Mouse (Mus musculus) midbrain, embryonic 11.5 days (tissue): Measurements from ENCODE around the gene Mipol1. TPM values are rescaled to one million over a fixed set of nuclear protein-coding genes. Genes with fewer than 3 reads are reported as not detected.

Experiments
- ATAC-seq: fragments of 200-750 bp; cut with Nextera tagmentation; 2 replicates; pipeline ENCODE4 v1.8.0; 2017; ENCODE audit warnings: moderate TSS enrichment, moderate library complexity; ENCODE audit not compliant: low FRiP score
- DNase-seq: peaks from one replicate; pipeline ENCODE4 v3.0.0; 2015; ENCODE audit warnings: low spot score; ENCODE audit errors: missing footprints
- H3K27ac ChIP-seq: fragments of 300-500 bp; sonication (generic); 2 replicates; pipeline ENCODE4 v1.5.1; 2014; ENCODE audit warnings: low read depth, low read length
- H3K27me3 ChIP-seq: fragments of 300-500 bp; sonication (generic); 2 replicates; pipeline ENCODE4 v1.6.1; 2014; ENCODE audit warnings: mild to moderate bottlenecking, low read length, moderate library complexity, mixed read lengths; ENCODE audit not compliant: control insufficient read depth, insufficient read depth
- H3K36me3 ChIP-seq: fragments of 300-500 bp; sonication (generic); 2 replicates; pipeline ENCODE4 v1.6.1; 2014; ENCODE audit warnings: mild to moderate bottlenecking, low read length, moderate library complexity, mixed read lengths; ENCODE audit not compliant: control insufficient read depth, insufficient read depth
- H3K4me1 ChIP-seq: fragments of 300-500 bp; sonication (generic); 2 replicates; pipeline ENCODE4 v1.6.1; 2014; ENCODE audit warnings: low read length; ENCODE audit not compliant: control insufficient read depth, insufficient read depth
- H3K4me2 ChIP-seq: fragments of 300-500 bp; sonication (generic); 2 replicates; pipeline ENCODE4 v1.6.1; 2014; ENCODE audit warnings: mild to moderate bottlenecking, moderate library complexity
- H3K4me3 ChIP-seq: fragments of 300-500 bp; sonication (generic); 2 replicates; pipeline ENCODE4 v1.5.1; 2014; ENCODE audit warnings: low read depth, low read length
- H3K9ac ChIP-seq: fragments of 300-500 bp; sonication (generic); 2 replicates; pipeline ENCODE4 v1.6.1; 2014; ENCODE audit warnings: low read length
- H3K9me3 ChIP-seq: fragments of 300-500 bp; sonication (generic); 2 replicates; pipeline ENCODE4 v1.6.1; 2016; ENCODE audit warnings: low read length; ENCODE audit not compliant: control insufficient read depth
- WGBS: fragments of 180-500 bp; shearing (Covaris S2); extraction: QIAGEN DNeasy Blood & Tissue Kit; methylation state at CpG from one replicate; pipeline ENCODE4 v1.1.7; 2014; 5-methylcytosine and 5-hydroxymethylcytosine counted together
- polyA plus RNA-seq: library from polyadenylated mRNA; unstranded; fragments of >200 nt; fragmentation: Nextera tagmentation; extraction: Ambion mirVana; gene quantifications from 2 replicates; pipeline ENCODE4 v1.2.1, GENCODE M21; 2014

Mipol1 gene
- polyA plus RNA-seq, 1 experiment from 2014 or later: 9.5 TPM

GRCm38 (mm10) chr12:57229703-57230102, 524 bp upstream of the Mipol1 start:
- Histone ChIP-seq H3K9ac (peak overlapping the region; percentile 88), H3K36me3 (no peaks in the 10 kb centered on the region), H3K27me3 (no peaks in the 10 kb centered on the region), H3K9me3 (no peaks in the 10 kb centered on the region), H3K4me3 (peak overlapping the region; percentile 77), H3K4me2 (peak overlapping the region; percentile 68), H3K27ac (no peak overlapping the region), H3K4me1 (no peaks in the 10 kb centered on the region)
- DNase-seq (no peak), ATAC-seq (peak; percentile 8; the same call in 1 of the 2 replicates)
- 32% methylated on average over 4 of the region's 4 CpGs for WGBS

DNA sequence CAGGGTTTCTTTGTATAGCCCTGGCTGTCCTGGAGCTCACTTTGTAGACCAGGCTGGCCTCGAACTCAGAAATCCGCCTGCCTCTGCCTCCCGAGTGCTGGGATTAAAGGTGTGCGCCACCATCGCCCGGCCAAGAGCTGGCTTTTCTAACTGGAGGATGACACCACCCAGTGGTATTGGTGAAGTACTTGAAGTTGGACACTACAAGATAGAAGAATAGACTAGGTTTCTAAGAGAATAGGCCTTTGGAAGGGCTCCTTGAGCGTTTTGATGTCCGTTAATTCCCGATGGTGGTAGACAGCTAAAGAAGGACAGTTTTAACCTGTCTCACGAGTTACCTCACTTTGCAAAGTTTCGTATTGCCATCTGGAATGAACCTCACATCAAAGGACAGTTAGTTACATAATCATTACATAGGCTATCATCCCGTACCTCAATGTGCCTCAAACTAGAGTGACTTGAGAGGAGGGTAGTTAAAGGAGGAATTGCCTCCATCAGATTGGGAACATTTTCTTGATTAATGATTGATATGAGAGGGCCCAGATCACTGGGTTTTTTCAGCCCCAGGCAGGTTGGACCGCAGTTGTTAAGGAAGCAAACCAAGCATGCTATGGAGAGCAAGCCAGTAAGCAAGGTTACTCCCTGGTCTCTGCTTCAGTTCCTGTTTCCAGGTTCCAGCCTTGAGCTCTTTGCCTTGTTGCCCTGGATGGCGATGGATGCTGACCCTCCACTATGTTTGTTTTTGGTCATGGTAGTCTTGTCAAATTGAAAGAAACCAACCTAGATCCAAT, 1.1 kb downstream of the Mipol1 start:
- DNase-seq (no peak), ATAC-seq (no peak; the same call in 1 of the 2 replicates)
- H3K4me3 ChIP-seq: peak overlapping the region; percentile 77
- H3K4me2 ChIP-seq: peak overlapping the region; percentile 68
- H3K9me3 ChIP-seq: no peaks in the 10 kb centered on the region
- H3K36me3 ChIP-seq: no peaks in the 10 kb centered on the region
- peak overlapping the region; percentile 88 for H3K9ac ChIP-seq
- H3K4me1 ChIP-seq: no peaks in the 10 kb centered on the region
- H3K27me3 ChIP-seq: no peaks in the 10 kb centered on the region
- no peak overlapping the region for H3K27ac ChIP-seq
- 82% methylated on average over 14 of the region's 14 CpGs for WGBS

DNA sequence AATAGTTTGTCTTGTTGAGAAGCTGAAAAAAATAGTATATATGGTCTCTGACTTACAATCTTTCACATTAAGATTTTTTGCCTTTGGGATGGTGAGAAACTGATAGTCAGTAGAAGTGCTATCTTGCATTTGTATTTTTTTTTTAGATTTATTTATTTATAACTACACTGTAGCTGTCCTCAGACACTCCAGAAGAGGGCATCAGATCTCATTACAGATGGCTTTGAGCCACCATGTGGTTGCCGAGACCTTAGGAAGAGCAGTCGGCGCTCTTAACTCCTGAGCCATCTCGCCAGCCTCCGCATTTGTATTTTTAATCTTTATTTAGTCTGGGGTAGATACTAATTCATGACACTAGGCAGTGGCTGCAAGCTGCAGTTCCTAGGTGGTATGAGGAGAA, 3.2 kb downstream of the Mipol1 start:
- no peaks in the 10 kb centered on the region for H3K4me1 ChIP-seq
- H3K36me3 ChIP-seq: peaks cover 3% of the 10 kb centered on the region; the same call in 1 of the 2 replicates
- no peak overlapping the region for H3K27ac ChIP-seq
- WGBS: 83% methylated on average over 5 of the region's 5 CpGs
- DNase-seq (no peak), ATAC-seq (no peak)
- H3K4me2 ChIP-seq: no peak overlapping the region
- no peaks in the 10 kb centered on the region for H3K9me3 ChIP-seq
- H3K9ac ChIP-seq: no peak overlapping the region
- no peak overlapping the region for H3K4me3 ChIP-seq
- no peaks in the 10 kb centered on the region for H3K27me3 ChIP-seq

GRCm38 (mm10) chr12:57243671-57244495, 13.7 kb downstream of the Mipol1 start:
- Histone ChIP-seq H3K36me3 (peaks cover 10% of the 10 kb centered on the region; the same call in 1 of the 2 replicates), H3K4me3 (no peak overlapping the region), H3K27me3 (no peaks in the 10 kb centered on the region), H3K4me1 (no peaks in the 10 kb centered on the region), H3K4me2 (no peak overlapping the region), H3K9me3 (no peaks in the 10 kb centered on the region), H3K27ac (no peak overlapping the region), H3K9ac (no peak overlapping the region)
- DNase-seq: no peak
- no peak for ATAC-seq
- 89% methylated on average over 5 of the region's 5 CpGs for WGBS

DNA sequence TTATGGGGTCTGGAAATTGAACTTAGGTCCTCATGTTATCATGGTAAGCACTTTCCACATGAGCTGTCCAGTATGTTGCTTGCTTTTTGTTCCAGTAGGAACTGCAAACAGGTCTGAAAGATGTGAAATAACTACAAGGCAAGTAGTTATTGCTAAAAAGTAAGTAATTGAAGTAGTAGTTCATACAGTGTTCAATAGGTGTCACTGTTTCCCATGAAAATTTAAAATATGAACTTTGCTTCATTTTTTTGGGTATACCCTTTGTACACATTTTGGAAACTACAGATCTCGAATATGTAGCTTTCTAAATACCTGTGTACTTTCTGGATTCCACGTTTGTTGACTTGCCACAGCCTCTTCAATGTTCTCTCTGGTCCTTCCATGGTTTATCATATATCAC, 28.3 kb downstream of the Mipol1 start:
- Histone ChIP-seq H3K4me3 (no peak overlapping the region), H3K27ac (no peak overlapping the region), H3K36me3 (no peaks in the 10 kb centered on the region), H3K27me3 (no peaks in the 10 kb centered on the region), H3K4me2 (no peak overlapping the region), H3K4me1 (no peaks in the 10 kb centered on the region), H3K9me3 (no peaks in the 10 kb centered on the region), H3K9ac (no peak overlapping the region)
- ATAC-seq (no peak), DNase-seq (no peak)
- WGBS: 62% methylated on average over 2 of the region's 2 CpGs

- no peak overlapping the region for H3K9ac ChIP-seq
- ATAC-seq: no peak
- H3K4me3 ChIP-seq: no peak overlapping the region
- no peaks in the 10 kb centered on the region for H3K36me3 ChIP-seq
- no peaks in the 10 kb centered on the region for H3K4me1 ChIP-seq
- H3K4me2 ChIP-seq: no peak overlapping the region
- 76% methylated on average over 1 of the region's 1 CpGs for WGBS
- no peak overlapping the region for H3K27ac ChIP-seq
- no peaks in the 10 kb centered on the region for H3K9me3 ChIP-seq
- no peaks in the 10 kb centered on the region for H3K27me3 ChIP-seq
- no peak for DNase-seq
Measured at GRCm38 (mm10) chr12:57275456-57275855, 45.2 kb downstream of the Mipol1 start.

- 44% methylated on average over 3 of the region's 3 CpGs for WGBS
- no peak for DNase-seq
- no peaks in the 10 kb centered on the region for H3K36me3 ChIP-seq
Measured at GRCm38 (mm10) chr12:57281155-57282114, 51.2 kb downstream of the Mipol1 start.

GRCm38 (mm10) chr12:57285303-57286059, 55.3 kb downstream of the Mipol1 start:
- Histone ChIP-seq H3K4me1 (no peaks in the 10 kb centered on the region), H3K27me3 (no peaks in the 10 kb centered on the region), H3K27ac (no peak overlapping the region), H3K9me3 (no peaks in the 10 kb centered on the region), H3K4me3 (no peak overlapping the region), H3K4me2 (no peak overlapping the region), H3K9ac (no peak overlapping the region), H3K36me3 (no peaks in the 10 kb centered on the region)
- 80% methylated on average over 5 of the region's 5 CpGs for WGBS
- DNase-seq: no peak
- ATAC-seq: no peak

More at GRCm38 (mm10) chr12:57281155-57282114, 51.2 kb downstream of the Mipol1 start:
- Histone ChIP-seq H3K9ac (no peak overlapping the region), H3K9me3 (no peaks in the 10 kb centered on the region), H3K27me3 (no peaks in the 10 kb centered on the region), H3K4me3 (no peak overlapping the region), H3K27ac (no peak overlapping the region), H3K4me1 (no peaks in the 10 kb centered on the region), H3K4me2 (no peak overlapping the region)
- ATAC-seq: peak; percentile 59; the same call in 1 of the 2 replicates
